Mouse (Mus musculus): ENCODE data around the gene Tchhl1. TPM values are rescaled to one million over a fixed set of nuclear protein-coding genes. Genes with fewer than 3 reads are reported as not detected.

Gene Tchhl1
- polyA plus RNA-seq, 1 experiment from 2014 or later: not detected

GRCm38 (mm10) chr3:93512386-93513101, 44.0 kb downstream of the Tchhl1 start:
- no peak for TF ChIP-seq CTCF (IDR thresholded peaks at IDR 0.05; ENCODE audit: low read depth)
- Histone ChIP-seq H3K9ac (no peak overlapping the region), H3K4me2 (no peak overlapping the region), H3K4me1 (ENCODE audit: insufficient read depth) (no peaks in the 10 kb centered on the region), H3K4me3 (ENCODE audit: low read depth, low read length) (no peak overlapping the region), H3K27me3 (ENCODE audit: insufficient read depth, low read length) (no peaks in the 10 kb centered on the region), H3K36me3 (ENCODE audit: insufficient read depth) (no peaks in the 10 kb centered on the region), H3K27ac (ENCODE audit: low read depth) (no peak overlapping the region), H3K9me3 (ENCODE audit: low read depth, low read length) (no peaks in the 10 kb centered on the region)
- 77% methylated on average over 7 of the region's 7 CpGs for WGBS
- ATAC-seq (ENCODE audit: insufficient read depth) (no peak), DNase-seq (no peak)

- Histone ChIP-seq H3K27me3 (ENCODE audit: insufficient read depth, low read length) (no peaks in the 10 kb centered on the region), H3K36me3 (ENCODE audit: insufficient read depth) (no peaks in the 10 kb centered on the region), H3K4me2 (no peak overlapping the region), H3K4me3 (ENCODE audit: low read depth, low read length) (no peak overlapping the region), H3K4me1 (ENCODE audit: insufficient read depth) (no peaks in the 10 kb centered on the region), H3K9ac (no peak overlapping the region), H3K9me3 (ENCODE audit: low read depth, low read length) (no peaks in the 10 kb centered on the region), H3K27ac (ENCODE audit: low read depth) (no peak overlapping the region)
- TF ChIP-seq CTCF (IDR thresholded peaks at IDR 0.05; ENCODE audit: low read depth): no peak
- no peak for ATAC-seq (ENCODE audit: insufficient read depth)
- 83% methylated on average over 3 of the region's 3 CpGs for WGBS
- no peak for DNase-seq
Measured at GRCm38 (mm10) chr3:93514628-93515027, 46.1 kb downstream of the Tchhl1 start.

GRCm38 (mm10) chr3:93517343-93517742, 48.8 kb downstream of the Tchhl1 start:
- H3K27me3 ChIP-seq (ENCODE audit: insufficient read depth, low read length): no peaks in the 10 kb centered on the region
- ATAC-seq (ENCODE audit: insufficient read depth) (no peak), DNase-seq (no peak)
- 0 out of 2 replicates have a peak, but pooled peaks cover 4% of the 10 kb centered on the region for H3K4me1 ChIP-seq (ENCODE audit: insufficient read depth)
- no peaks in the 10 kb centered on the region for H3K9me3 ChIP-seq (ENCODE audit: low read depth, low read length)
- 65% methylated on average over 2 of the region's 2 CpGs for WGBS
- H3K36me3 ChIP-seq (ENCODE audit: insufficient read depth): no peaks in the 10 kb centered on the region
- H3K4me2 ChIP-seq: no peak overlapping the region
- no peak overlapping the region for H3K27ac ChIP-seq (ENCODE audit: low read depth)
- no peak overlapping the region for H3K9ac ChIP-seq
- H3K4me3 ChIP-seq (ENCODE audit: low read depth, low read length): no peak overlapping the region
- TF ChIP-seq CTCF (IDR thresholded peaks at IDR 0.05; ENCODE audit: low read depth): no peak

- H3K4me2 ChIP-seq: peak overlapping the region; percentile 64
- peak overlapping the region; percentile 61 for H3K4me3 ChIP-seq (ENCODE audit: low read depth, low read length)
- DNase-seq: no peak
- TF ChIP-seq CTCF (IDR thresholded peaks at IDR 0.05; ENCODE audit: low read depth): no peak
- 0 out of 2 replicates have a peak, but pooled peaks cover 4% of the 10 kb centered on the region for H3K4me1 ChIP-seq (ENCODE audit: insufficient read depth)
- 43% methylated on average over 5 of the region's 5 CpGs for WGBS
- H3K36me3 ChIP-seq (ENCODE audit: insufficient read depth): no peaks in the 10 kb centered on the region
- peak overlapping the region; percentile 72 for H3K9ac ChIP-seq
- no peaks in the 10 kb centered on the region for H3K9me3 ChIP-seq (ENCODE audit: low read depth, low read length)
- peak; percentile 21; the same call in 1 of the 2 replicates for ATAC-seq (ENCODE audit: insufficient read depth)
- H3K27ac ChIP-seq (ENCODE audit: low read depth): peak overlapping the region; percentile 95; the same call in 1 of the 2 replicates
- H3K27me3 ChIP-seq (ENCODE audit: insufficient read depth, low read length): no peaks in the 10 kb centered on the region
Measured at GRCm38 (mm10) chr3:93519856-93520329, 51.3 kb downstream of the Tchhl1 start.

- peak; percentile 81 for DNase-seq
- Histone ChIP-seq H3K4me1 (ENCODE audit: insufficient read depth) (0 out of 2 replicates have a peak, but pooled peaks cover 4% of the 10 kb centered on the region), H3K9me3 (ENCODE audit: low read depth, low read length) (no peaks in the 10 kb centered on the region), H3K27me3 (ENCODE audit: insufficient read depth, low read length) (no peaks in the 10 kb centered on the region), H3K4me2 (peak within 1 kb of the TSS; percentile 64), H3K4me3 (ENCODE audit: low read depth, low read length) (peak within 1 kb of the TSS; percentile 61), H3K27ac (ENCODE audit: low read depth) (peak within 1 kb of the TSS; percentile 95), H3K36me3 (ENCODE audit: insufficient read depth) (no peaks in the 10 kb centered on the region; the same call in 1 of the 2 replicates), H3K9ac (peak within 1 kb of the TSS; percentile 72)
- ATAC-seq (ENCODE audit: insufficient read depth): peak; percentile 98
- WGBS: under 1% methylated on average over 38 of the region's 38 CpGs
- peak; percentile 28; the same call in 1 of the 2 replicates for TF ChIP-seq CTCF (IDR thresholded peaks at IDR 0.05; ENCODE audit: low read depth)
Measured at GRCm38 (mm10) chr3:93520330-93521193, 52.0 kb downstream of the Tchhl1 start, which contains the start of gene S100a11. Gene S100a11, plus strand, starts transcription at chr3:93520488.

Small RNAs within 50 kb of the gene (microRNA-seq; reads per million reads assigned to microRNA genes)
- gene Gm22752 (ENCODE audit: borderline number of aligned reads): not detected

Other genes with a start within 250 kb of the Tchhl1 start
- gene Flg, start 195.2 kb upstream of the Tchhl1 start, polyA plus RNA-seq (2014; fragmentation: Nextera tagmentation; extraction: Ambion mirVana): not detected in 2 replicates
- not detected in 2 replicates for gene Hrnr, start 149.0 kb upstream of the Tchhl1 start, polyA plus RNA-seq (2014; fragmentation: Nextera tagmentation; extraction: Ambion mirVana)
- not detected in 2 replicates for gene Rptn, start 75.1 kb upstream of the Tchhl1 start, polyA plus RNA-seq (2014; fragmentation: Nextera tagmentation; extraction: Ambion mirVana)
- 1.4 and 1.9 TPM in 2 replicates for gene Tchh, start 26.4 kb upstream of the Tchhl1 start, polyA plus RNA-seq (2014; fragmentation: Nextera tagmentation; extraction: Ambion mirVana)
- gene S100a11, start 51.7 kb downstream of the Tchhl1 start, polyA plus RNA-seq (2014; fragmentation: Nextera tagmentation; extraction: Ambion mirVana): 861 and 982 TPM in 2 replicates
- gene S100a10, start 86.3 kb downstream of the Tchhl1 start, polyA plus RNA-seq (2014; fragmentation: Nextera tagmentation; extraction: Ambion mirVana): 196 and 220 TPM in 2 replicates
- not detected in 2 replicates for gene Tdpoz2, start 183.9 kb downstream of the Tchhl1 start, polyA plus RNA-seq (2014; fragmentation: Nextera tagmentation; extraction: Ambion mirVana)
- gene Tdpoz1, start 207.6 kb downstream of the Tchhl1 start, polyA plus RNA-seq (2014; fragmentation: Nextera tagmentation; extraction: Ambion mirVana): not detected in 2 replicates
- not detected in 2 replicates for gene Gm37596, start 224.3 kb downstream of the Tchhl1 start, polyA plus RNA-seq (2014; fragmentation: Nextera tagmentation; extraction: Ambion mirVana)

Measured in lung, embryonic 14.5 days (tissue).